Mouse (Mus musculus) midbrain, embryonic 13.5 days (tissue): ENCODE measurements at regions not wholly inside any gene's neighbourhood (a gene's known extent, or its start where the extent isn't known, plus 50 kb on each side); places are given as distances from the start of the nearest gene placed in this dataset.

Experiments used
- ATAC-seq: fragments of 200-750 bp; cut with Nextera tagmentation; 2 replicates; pipeline ENCODE4 v1.8.0; 2017; ENCODE audit warnings: mild to moderate bottlenecking, moderate TSS enrichment, moderate library complexity
- H3K27ac ChIP-seq: fragments of 300-500 bp; sonication (generic); 2 replicates; pipeline ENCODE4 v1.5.1; 2015; ENCODE audit warnings: inconsistent platforms, mild to moderate bottlenecking, moderate library complexity
- H3K27me3 ChIP-seq: fragments of 300-500 bp; sonication (generic); 2 replicates; pipeline ENCODE4 v1.6.1; 2015; ENCODE audit warnings: mild to moderate bottlenecking, inconsistent platforms
- H3K36me3 ChIP-seq: fragments of 300-500 bp; sonication (generic); 2 replicates; pipeline ENCODE4 v1.6.1; 2015; ENCODE audit warnings: mild to moderate bottlenecking, inconsistent platforms
- H3K4me1 ChIP-seq: fragments of 300-500 bp; sonication (generic); replicated peaks from 2 replicates; pipeline ENCODE4 v1.6.1; 2015; ENCODE audit warnings: inconsistent platforms
- H3K4me2 ChIP-seq: fragments of 300-500 bp; sonication (generic); replicated peaks from 2 replicates; pipeline ENCODE4 v1.6.1; 2015; ENCODE audit warnings: moderate library complexity, mild to moderate bottlenecking, inconsistent platforms
- H3K4me3 ChIP-seq: fragments of 300-500 bp; sonication (generic); replicated peaks from 2 replicates; pipeline ENCODE4 v1.5.1; 2015; ENCODE audit warnings: mild to moderate bottlenecking, inconsistent platforms
- H3K9ac ChIP-seq: fragments of 300-500 bp; sonication (generic); replicated peaks from 2 replicates; pipeline ENCODE4 v1.6.1; 2015; ENCODE audit warnings: mild to moderate bottlenecking, inconsistent platforms
- H3K9me3 ChIP-seq: fragments of 300-500 bp; sonication (generic); 2 replicates; pipeline ENCODE4 v1.6.1; 2016; ENCODE audit warnings: mild to moderate bottlenecking, inconsistent platforms
- WGBS: fragments of 180-500 bp; shearing (Covaris S2); methylation state at CpG from one replicate; pipeline ENCODE4 v1.1.7; 2015; 5-methylcytosine and 5-hydroxymethylcytosine counted together

DNA sequence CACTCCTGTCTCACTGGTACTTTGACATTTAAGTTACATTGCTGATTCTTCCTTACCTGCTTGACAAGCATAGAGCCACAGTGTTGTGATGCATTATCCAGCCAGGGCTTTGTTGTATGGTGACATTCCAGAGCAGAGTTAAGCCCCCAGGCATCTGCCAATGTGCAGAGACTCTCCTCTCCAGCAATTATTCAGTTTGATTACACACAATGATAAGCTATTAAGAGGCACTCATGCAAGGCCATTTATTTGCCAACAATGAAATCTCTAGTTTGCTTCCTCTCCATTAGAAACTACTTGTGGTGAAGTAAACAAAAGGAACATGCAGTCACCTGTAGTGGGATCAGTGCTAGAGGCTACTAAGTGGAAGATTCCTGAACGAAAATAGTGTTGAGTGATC, 444.7 kb upstream of the Nova1 start:
- Histone ChIP-seq H3K36me3 (no peaks in the 10 kb centered on the region), H3K27ac (no peak overlapping the region), H3K4me2 (no peak overlapping the region), H3K27me3 (no peaks in the 10 kb centered on the region), H3K9me3 (no peaks in the 10 kb centered on the region), H3K9ac (no peak overlapping the region), H3K4me1 (no peaks in the 10 kb centered on the region), H3K4me3 (no peak overlapping the region)
- WGBS: 32% methylated on average over 1 of the region's 1 CpGs
- no peak for ATAC-seq

DNA sequence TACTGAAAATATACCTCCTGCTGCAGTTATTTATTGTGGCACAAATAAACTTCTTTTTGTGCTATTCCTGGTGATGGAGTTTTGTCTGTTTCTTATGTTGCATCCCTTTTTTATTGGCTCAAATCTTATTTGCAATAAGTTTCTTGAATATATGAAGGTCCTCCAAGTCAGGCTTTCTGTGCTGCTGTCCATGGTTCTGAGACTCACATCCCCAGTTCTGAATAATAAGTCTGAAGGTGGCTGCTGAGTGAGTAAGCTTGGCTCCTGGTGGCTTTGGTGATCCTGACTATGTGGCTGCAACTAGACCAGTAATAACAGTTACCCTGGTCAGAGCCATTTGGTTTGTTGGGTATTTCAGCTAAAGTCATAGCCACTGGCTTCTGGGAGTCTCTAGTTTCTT, 433.6 kb upstream of the Nova1 start:
- Histone ChIP-seq H3K27ac (no peak overlapping the region), H3K27me3 (no peaks in the 10 kb centered on the region), H3K4me1 (no peaks in the 10 kb centered on the region), H3K9me3 (no peaks in the 10 kb centered on the region), H3K4me3 (no peak overlapping the region), H3K9ac (no peak overlapping the region), H3K36me3 (no peaks in the 10 kb centered on the region), H3K4me2 (no peak overlapping the region)
- no peak for ATAC-seq

DNA sequence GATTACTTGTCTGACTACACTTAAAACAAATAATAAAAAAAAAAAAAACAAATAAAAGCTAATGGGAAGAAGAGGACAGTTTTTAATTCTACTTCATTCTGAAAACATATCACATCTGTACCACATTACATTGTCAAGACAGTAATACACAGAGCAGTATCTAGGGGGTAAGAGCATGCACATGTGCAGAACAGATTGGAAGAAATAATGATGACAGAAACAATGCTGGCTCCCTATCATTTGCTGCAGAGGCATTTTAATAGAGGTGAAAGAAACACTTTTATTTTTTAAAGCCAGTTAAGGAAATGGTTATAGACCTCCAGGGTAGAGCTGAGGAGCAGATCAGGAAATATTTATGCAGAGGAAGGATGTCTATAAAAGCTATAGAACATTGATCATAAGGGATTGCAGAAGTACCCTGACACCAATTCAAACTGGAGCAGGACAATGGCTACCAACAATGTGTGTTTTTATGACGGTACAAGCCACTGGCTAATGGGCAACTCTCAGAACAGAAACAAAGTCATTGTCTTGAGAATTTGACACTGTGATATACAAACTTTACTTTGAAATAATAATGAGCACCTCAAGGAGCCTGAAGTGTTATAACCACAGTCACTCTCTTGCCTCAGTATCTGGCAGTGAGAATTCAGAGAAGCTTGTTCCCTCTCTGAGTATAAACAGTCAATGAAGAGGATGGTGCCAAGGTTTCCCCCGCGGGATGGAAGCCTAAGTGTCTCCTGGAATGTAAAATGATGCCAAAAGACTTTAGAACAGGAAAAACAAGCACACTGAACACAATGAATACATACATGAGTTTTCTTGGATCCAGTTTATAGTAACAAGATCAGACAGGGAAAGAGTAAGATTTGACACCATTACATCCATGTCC, 425.1 kb upstream of the Nova1 start:
- no peaks in the 10 kb centered on the region for H3K27me3 ChIP-seq
- 83% methylated on average over 3 of the region's 3 CpGs for WGBS
- H3K9me3 ChIP-seq: no peaks in the 10 kb centered on the region
- H3K27ac ChIP-seq: no peak overlapping the region
- no peaks in the 10 kb centered on the region for H3K36me3 ChIP-seq
- H3K4me3 ChIP-seq: no peak overlapping the region
- H3K9ac ChIP-seq: no peak overlapping the region
- no peak overlapping the region for H3K4me2 ChIP-seq
- H3K4me1 ChIP-seq: no peaks in the 10 kb centered on the region
- ATAC-seq: no peak

DNA sequence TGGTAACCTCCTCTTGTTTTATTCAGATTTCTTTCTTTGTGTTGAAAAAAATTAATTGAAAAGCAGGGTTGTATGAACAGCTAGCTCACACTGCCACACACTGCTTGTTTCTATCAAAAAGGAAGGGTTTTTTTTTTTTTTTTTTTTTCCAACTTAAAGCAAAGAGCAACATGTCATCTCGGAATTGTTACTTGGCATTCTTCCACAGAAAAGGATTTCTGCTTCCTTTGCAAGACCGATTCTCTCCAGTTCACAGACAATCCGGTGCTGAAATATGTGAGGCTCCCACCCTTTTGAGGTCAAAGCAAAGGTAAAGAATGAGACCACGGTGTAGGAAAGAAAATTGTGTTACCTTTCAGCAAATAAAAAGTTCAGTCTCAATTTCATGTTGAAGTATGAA, 401.3 kb upstream of the Nova1 start:
- H3K9me3 ChIP-seq: no peaks in the 10 kb centered on the region
- no peaks in the 10 kb centered on the region for H3K4me1 ChIP-seq
- 56% methylated on average over 4 of the region's 4 CpGs for WGBS
- no peak overlapping the region for H3K4me2 ChIP-seq
- H3K9ac ChIP-seq: no peak overlapping the region
- ATAC-seq: no peak
- H3K36me3 ChIP-seq: no peaks in the 10 kb centered on the region
- no peak overlapping the region for H3K27ac ChIP-seq
- H3K4me3 ChIP-seq: no peak overlapping the region
- no peaks in the 10 kb centered on the region for H3K27me3 ChIP-seq

DNA sequence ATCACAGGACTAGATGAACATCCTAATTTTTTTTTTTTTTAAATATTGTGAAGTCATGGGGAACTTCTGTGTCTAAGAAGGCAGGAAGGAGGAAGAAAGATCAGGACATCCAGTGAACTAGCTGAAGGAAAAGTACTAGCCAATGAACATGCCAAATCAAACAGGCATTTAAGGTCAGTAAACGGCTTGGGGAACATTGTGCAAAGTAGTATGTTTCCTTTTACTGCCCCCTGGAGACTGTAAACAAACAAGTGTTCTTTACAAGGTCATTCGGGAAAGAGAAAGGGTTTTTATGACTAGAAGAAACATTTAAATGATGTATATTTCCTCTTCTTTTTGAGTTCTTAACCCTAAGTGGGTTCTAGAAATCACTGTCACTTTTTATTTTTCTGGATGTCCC, 400.6 kb upstream of the Nova1 start:
- Histone ChIP-seq H3K27me3 (no peaks in the 10 kb centered on the region), H3K4me3 (no peak overlapping the region)
- WGBS: 65% methylated on average over 2 of the region's 2 CpGs

DNA sequence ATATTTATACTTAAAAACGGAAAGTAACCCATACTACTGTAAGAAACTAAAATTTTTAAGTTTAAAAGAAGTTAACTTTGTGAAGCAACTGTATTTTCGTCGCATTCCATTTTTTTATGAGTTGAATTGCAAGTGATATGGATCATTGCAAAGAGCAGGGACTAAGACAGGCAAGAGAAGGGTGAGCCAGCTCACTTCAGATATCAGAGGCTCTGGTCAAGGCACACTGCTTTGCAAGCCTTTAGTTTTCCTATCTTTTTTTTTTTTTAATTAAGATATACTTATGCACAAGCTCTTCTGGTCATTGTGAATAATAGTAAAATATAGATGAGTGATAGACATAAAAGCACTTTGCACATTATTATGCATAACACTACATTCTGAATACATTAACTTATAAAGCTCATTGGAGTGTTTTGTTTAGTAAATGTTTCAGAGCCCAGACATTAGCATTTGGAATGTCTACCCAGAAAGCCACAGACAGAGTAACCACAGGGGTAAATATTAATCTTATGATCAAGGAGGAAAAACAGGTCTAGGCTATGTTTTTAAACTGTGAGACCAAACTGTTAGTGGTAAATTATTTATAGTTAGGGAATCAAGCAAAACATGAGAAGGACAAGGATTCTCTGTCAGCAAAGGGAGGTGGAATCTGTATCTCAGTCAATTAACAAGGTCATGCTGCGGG, 392.8 kb upstream of the Nova1 start:
- H3K9me3 ChIP-seq: no peaks in the 10 kb centered on the region
- no peaks in the 10 kb centered on the region for H3K36me3 ChIP-seq
- no peak for ATAC-seq
- H3K27me3 ChIP-seq: no peaks in the 10 kb centered on the region
- 88% methylated on average over 4 of the region's 4 CpGs for WGBS
- no peak overlapping the region for H3K4me2 ChIP-seq
- no peaks in the 10 kb centered on the region for H3K4me1 ChIP-seq
- no peak overlapping the region for H3K27ac ChIP-seq
- H3K4me3 ChIP-seq: no peak overlapping the region
- no peak overlapping the region for H3K9ac ChIP-seq

More for the DNA sequence above, 400.6 kb upstream of the Nova1 start:
- Histone ChIP-seq H3K9ac (no peak overlapping the region), H3K27ac (no peak overlapping the region), H3K4me2 (no peak overlapping the region), H3K9me3 (no peaks in the 10 kb centered on the region), H3K4me1 (no peaks in the 10 kb centered on the region), H3K36me3 (no peaks in the 10 kb centered on the region)
- ATAC-seq: no peak

DNA sequence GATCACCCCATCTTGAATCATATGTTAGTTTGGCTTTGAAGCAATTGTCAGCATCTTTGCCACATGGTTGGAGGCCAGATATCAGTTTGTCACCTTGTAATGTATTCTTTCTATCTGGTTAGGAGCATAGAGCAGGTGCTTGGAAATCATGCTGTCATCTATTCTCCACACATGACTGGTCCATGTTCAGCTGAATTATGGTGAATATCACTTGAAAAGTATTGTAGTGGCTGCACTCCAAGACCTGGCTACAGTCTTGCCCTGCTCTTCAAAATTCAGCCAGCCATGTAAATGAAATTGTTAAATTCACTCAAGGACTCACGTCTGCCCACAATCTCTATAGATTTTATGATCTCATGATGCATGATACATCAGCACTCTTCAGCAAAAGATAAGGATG, 384.2 kb upstream of the Nova1 start:
- Histone ChIP-seq H3K4me1 (no peaks in the 10 kb centered on the region), H3K27ac (no peak overlapping the region), H3K36me3 (no peaks in the 10 kb centered on the region), H3K9me3 (no peaks in the 10 kb centered on the region), H3K9ac (no peak overlapping the region), H3K4me2 (no peak overlapping the region), H3K27me3 (no peaks in the 10 kb centered on the region), H3K4me3 (no peak overlapping the region)
- WGBS: 67% methylated on average over 1 of the region's 1 CpGs
- no peak for ATAC-seq

DNA sequence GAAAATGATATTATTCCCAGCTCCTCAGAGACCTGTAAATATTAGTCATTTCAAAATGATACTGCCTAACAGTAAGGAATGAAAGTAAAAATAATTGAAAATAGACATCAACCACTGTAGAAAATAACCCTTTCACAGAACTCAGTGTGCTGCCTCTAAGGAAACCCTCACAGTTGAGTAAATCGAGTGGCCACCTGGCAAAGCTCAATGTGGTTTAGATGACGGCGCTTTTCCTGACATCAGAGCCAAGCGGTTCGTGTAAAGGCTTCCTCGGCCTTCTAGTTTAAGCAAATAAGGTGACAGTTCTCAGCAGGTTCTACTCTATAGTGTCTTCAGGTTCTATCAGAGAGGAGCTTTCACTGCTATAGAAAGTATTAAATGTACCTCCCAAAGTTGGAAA, 379.9 kb upstream of the Nova1 start:
- Histone ChIP-seq H3K9ac (no peak overlapping the region), H3K9me3 (no peaks in the 10 kb centered on the region), H3K27me3 (no peaks in the 10 kb centered on the region), H3K4me1 (no peaks in the 10 kb centered on the region), H3K36me3 (no peaks in the 10 kb centered on the region), H3K4me3 (no peak overlapping the region), H3K4me2 (no peak overlapping the region), H3K27ac (no peak overlapping the region)
- 85% methylated on average over 6 of the region's 6 CpGs for WGBS
- ATAC-seq: no peak

DNA sequence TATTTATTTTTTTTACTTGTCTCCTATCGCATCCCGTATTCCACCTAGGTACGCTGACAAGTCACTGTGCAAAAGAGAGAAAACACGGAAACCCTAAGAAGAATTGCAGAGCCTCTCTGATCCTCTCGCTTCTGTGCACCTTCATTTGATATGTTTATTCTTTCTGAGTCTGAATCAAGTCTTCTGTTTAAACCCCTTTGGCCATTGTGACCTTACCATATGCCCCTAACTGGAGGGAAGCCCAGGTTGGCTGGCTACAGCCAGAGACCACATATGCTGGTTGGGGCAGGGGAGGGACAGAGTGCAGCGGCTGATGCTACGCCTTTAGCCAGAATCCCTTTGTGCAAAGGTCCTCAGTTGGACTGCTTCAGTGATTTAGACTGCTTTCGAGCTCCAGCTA, 346.0 kb upstream of the Nova1 start:
- ATAC-seq: peak; percentile 66
- H3K9ac ChIP-seq: peak overlapping the region; percentile 29
- H3K4me3 ChIP-seq: peak overlapping the region; percentile 8
- H3K27ac ChIP-seq: peak overlapping the region; percentile 84
- H3K9me3 ChIP-seq: no peaks in the 10 kb centered on the region
- no peaks in the 10 kb centered on the region for H3K36me3 ChIP-seq
- H3K4me1 ChIP-seq: peaks cover 26% of the 10 kb centered on the region
- no peaks in the 10 kb centered on the region for H3K27me3 ChIP-seq
- 41% methylated on average over 8 of the region's 8 CpGs for WGBS
- peak overlapping the region; percentile 44 for H3K4me2 ChIP-seq

DNA sequence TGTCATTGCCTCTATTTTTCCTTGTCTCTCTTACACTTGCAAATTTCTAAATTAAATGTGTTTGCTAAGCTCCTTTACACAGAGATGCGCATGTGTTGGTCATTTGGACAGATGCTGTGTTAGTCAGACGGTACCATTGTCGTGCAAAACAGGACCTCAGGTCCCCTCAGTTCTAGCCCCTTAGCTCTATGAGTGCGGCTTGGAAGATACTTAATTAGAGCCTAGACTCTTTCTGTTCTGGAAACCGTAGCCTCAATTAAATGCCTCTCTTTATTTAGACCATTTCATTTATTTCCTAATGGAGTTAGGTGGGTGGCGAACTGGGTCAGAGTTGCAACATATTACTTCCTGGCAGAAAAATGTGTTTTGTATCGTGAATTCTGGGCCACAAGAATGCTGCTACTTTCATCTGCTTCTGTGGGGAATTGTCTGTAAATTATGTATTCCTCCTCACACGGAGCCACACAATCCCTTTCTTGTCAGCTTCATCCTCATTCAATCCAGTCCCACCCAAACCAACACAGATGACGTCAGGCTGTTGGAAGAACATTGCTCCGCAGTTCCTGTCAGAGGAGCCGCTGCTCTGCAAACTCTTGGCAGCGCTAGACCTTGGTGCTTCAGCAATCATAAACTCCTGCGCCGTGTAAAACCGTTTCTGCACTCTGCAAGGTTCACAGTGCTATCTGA, 345.4 kb upstream of the Nova1 start:
- Histone ChIP-seq H3K4me1 (peaks cover 26% of the 10 kb centered on the region), H3K9me3 (no peaks in the 10 kb centered on the region), H3K4me2 (peak overlapping the region; percentile 44), H3K27ac (peak overlapping the region; percentile 84), H3K9ac (peak overlapping the region; percentile 29), H3K36me3 (no peaks in the 10 kb centered on the region), H3K27me3 (no peaks in the 10 kb centered on the region), H3K4me3 (peak overlapping the region; percentile 8)
- 15% methylated on average over 15 of the region's 15 CpGs for WGBS
- peak; percentile 90 for ATAC-seq

DNA sequence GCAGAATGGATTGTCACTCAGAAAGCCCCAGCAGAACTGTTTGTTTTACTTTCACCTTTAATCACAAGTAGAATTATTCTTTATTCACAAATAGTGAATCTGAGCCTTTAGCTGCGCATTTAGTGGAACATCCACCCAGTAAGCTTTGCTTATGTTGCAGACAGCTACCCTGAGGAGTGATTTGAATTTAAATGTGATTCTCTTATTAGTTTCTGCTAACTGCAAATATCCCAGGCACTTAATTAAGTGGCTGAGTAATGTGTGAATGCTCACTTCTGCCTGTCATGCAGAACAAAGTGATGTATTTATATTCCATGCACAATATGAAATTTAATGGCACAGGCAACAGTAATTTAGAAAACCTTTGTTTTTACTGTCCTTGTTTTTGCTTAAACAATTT, 344.4 kb upstream of the Nova1 start:
- peak overlapping the region; percentile 89 for H3K27ac ChIP-seq
- H3K36me3 ChIP-seq: no peaks in the 10 kb centered on the region
- 10% methylated on average over 1 of the region's 1 CpGs for whole genome bisulfite sequencing
- ATAC-seq: peak; percentile 46; the same call in 1 of the 2 replicates
- no peaks in the 10 kb centered on the region for H3K9me3 ChIP-seq
- H3K4me2 ChIP-seq: peak overlapping the region; percentile 38
- H3K4me3 ChIP-seq: no peak overlapping the region
- peaks cover 26% of the 10 kb centered on the region for H3K4me1 ChIP-seq
- no peaks in the 10 kb centered on the region for H3K27me3 ChIP-seq
- 0 out of 2 replicates have a peak overlapping the region, but pooled peaks have one; percentile 23 for H3K9ac ChIP-seq

DNA sequence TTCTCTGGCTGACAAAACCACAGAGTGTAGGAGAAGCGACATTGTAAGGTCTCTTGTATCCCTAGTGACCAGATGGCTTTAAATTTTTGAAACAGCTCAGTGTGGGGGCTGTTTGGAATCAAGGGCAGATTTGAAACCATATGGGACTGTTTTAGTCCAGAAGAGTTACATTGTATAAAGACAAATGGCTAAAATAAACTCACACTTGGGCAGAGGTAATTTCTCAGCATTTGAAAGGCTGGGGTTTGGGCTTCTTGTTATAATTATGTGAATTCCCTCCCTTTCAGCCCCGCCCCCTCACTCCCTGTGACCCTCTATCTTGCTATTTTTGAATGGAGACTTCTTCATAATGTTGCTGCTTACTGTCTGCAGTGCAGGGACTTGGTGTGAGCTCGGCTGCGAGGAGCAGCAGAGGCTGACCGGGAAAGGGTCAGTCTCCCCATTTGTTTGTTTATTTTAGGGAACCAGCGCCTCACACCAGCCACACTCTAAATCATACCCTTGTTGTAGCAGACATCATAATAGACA, 344.0 kb upstream of the Nova1 start:
- H3K36me3 ChIP-seq: no peaks in the 10 kb centered on the region
- peak overlapping the region; percentile 38 for H3K4me2 ChIP-seq
- no peak overlapping the region for H3K4me3 ChIP-seq
- ATAC-seq: peak; percentile 68
- 0 out of 2 replicates have a peak overlapping the region, but pooled peaks have one; percentile 23 for H3K9ac ChIP-seq
- H3K9me3 ChIP-seq: no peaks in the 10 kb centered on the region
- peaks cover 26% of the 10 kb centered on the region for H3K4me1 ChIP-seq
- no peaks in the 10 kb centered on the region for H3K27me3 ChIP-seq
- peak overlapping the region; percentile 89 for H3K27ac ChIP-seq
- 12% methylated on average over 6 of the region's 6 CpGs for WGBS
